In the genomic region with DNA sequence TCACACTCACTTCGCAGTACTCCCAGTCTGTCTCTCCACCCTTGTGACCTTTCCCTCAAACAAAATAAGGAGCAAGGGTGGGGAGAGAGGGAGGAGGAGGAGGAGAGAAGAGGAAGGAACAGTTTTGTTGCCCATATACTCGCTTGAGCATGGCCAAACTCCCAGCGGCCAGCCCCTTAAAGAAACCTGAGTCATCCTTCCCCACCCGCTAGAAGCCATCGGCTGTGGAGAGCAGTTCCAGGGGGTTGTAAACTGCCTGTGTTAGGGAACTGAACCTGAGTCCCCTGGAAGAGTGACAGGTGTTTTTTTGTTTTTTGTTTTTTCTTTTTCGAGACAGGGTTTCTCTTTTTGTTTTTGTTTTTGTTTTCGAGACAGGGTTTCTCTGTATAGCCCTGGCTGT, we compare ENCODE assay signal across 26 mouse cellular contexts. TPM values are rescaled to one million over a fixed set of nuclear protein-coding genes. Genes with fewer than 3 reads are reported as not detected.
A peak's percentile ranks its signal among the peaks of the same experiment; 100 is the strongest.
DNase-seq lines count a peak whose midpoint lies in the region; ATAC-seq and TF ChIP-seq lines count a peak whose summit lies in the region.
"Had no signal": no experiment of that assay in that cellular context is flagged by ENCODE, and none has a peak within 500 bp of the region (broad histone marks: within the 10 kb centered on the region; RNA-seq: fewer than 3 reads in every experiment).

No protein-coding gene starts in this region.

- 60% methylated on average over 7 of the region's 7 CpGs for WGBS in heart, embryonic 13.5 days
- 52% methylated on average over 7 of the region's 7 CpGs for WGBS in heart, embryonic 12.5 days
- 50% methylated on average over 7 of the region's 7 CpGs for WGBS in neural tube, embryonic 15.5 days

- H3K36me3 ChIP-seq in heart, embryonic 13.5 days: no peaks in the 10 kb centered on the region
- H3K36me3 ChIP-seq in heart, embryonic 12.5 days: no peaks in the 10 kb centered on the region
- no peaks in the 10 kb centered on the region for H3K36me3 ChIP-seq in ES-E14 (ENCODE audit: control insufficient read depth, insufficient read depth, low read length, poor library complexity, severe bottlenecking)
- no peaks in the 10 kb centered on the region for H3K36me3 ChIP-seq in neural tube, embryonic 15.5 days
- H3K36me3 ChIP-seq: embryonic facial prominence, embryonic 13.5 days; forebrain, embryonic 12.5 days; limb, embryonic 12.5 days; liver, embryonic 13.5 days; midbrain, embryonic 12.5 days; neural tube, embryonic 13.5 days had no signal

- no peaks in the 10 kb centered on the region for H3K9me3 ChIP-seq in heart, embryonic 13.5 days
- H3K9me3 ChIP-seq in heart, embryonic 12.5 days (replicated peaks): no peaks in the 10 kb centered on the region
- no peaks in the 10 kb centered on the region for H3K9me3 ChIP-seq in ES-E14 (ENCODE audit: control insufficient read depth, insufficient read depth, low read depth, low read length)
- no peaks in the 10 kb centered on the region for H3K9me3 ChIP-seq in neural tube, embryonic 15.5 days (replicated peaks)
- H3K9me3 ChIP-seq: embryonic facial prominence, embryonic 13.5 days; forebrain, embryonic 12.5 days; limb, embryonic 12.5 days; liver, embryonic 13.5 days; midbrain, embryonic 12.5 days; neural tube, embryonic 13.5 days had no signal

- H3K4me3 ChIP-seq in heart, embryonic 13.5 days: no peak overlapping the region
- H3K4me3 ChIP-seq in heart, embryonic 12.5 days: no peak overlapping the region
- no peak overlapping the region for H3K4me3 ChIP-seq in ES-E14 (ENCODE audit: insufficient read depth in 1 of 2, low read depth in 1 of 2, low read length in 2 of 2, poor library complexity in 1 of 2, severe bottlenecking in 1 of 2)
- no peak overlapping the region for H3K4me3 ChIP-seq in neural tube, embryonic 15.5 days (replicated peaks)
- H3K4me3 ChIP-seq: embryonic facial prominence, embryonic 13.5 days; forebrain, embryonic 12.5 days; layer of hippocampus, adult 2 months; limb, embryonic 12.5 days; liver, embryonic 13.5 days; midbrain, embryonic 12.5 days; neural tube, embryonic 13.5 days had no signal

- no peak overlapping the region for H3K27ac ChIP-seq in heart, embryonic 13.5 days (replicated peaks)
- no peak overlapping the region for H3K27ac ChIP-seq in heart, embryonic 12.5 days (ENCODE audit: poor library complexity, severe bottlenecking)
- H3K27ac ChIP-seq in ES-E14 (ENCODE audit: insufficient read depth, low read depth, low read length, poor library complexity, severe bottlenecking): peak overlapping the region; percentile 55; the same call in 1 of the 2 replicates
- no peak overlapping the region for H3K27ac ChIP-seq in neural tube, embryonic 15.5 days (replicated peaks)
- H3K27ac ChIP-seq: embryonic facial prominence, embryonic 13.5 days; forebrain, embryonic 12.5 days; hindbrain, embryonic 14.5 days; layer of hippocampus, adult 2 months; limb, embryonic 12.5 days; liver, embryonic 13.5 days; midbrain, embryonic 12.5 days; neural tube, embryonic 13.5 days had no signal

- no peaks in the 10 kb centered on the region for H3K27me3 ChIP-seq in heart, embryonic 13.5 days (replicated peaks)
- no peaks in the 10 kb centered on the region for H3K27me3 ChIP-seq in heart, embryonic 12.5 days (replicated peaks)
- H3K27me3 ChIP-seq in neural tube, embryonic 15.5 days (replicated peaks): no peaks in the 10 kb centered on the region
- H3K27me3 ChIP-seq: embryonic facial prominence, embryonic 13.5 days; forebrain, embryonic 12.5 days; limb, embryonic 12.5 days; liver, embryonic 13.5 days; midbrain, embryonic 12.5 days; neural tube, embryonic 13.5 days had no signal

- 0 out of 2 replicates have a peak overlapping the region, but pooled peaks have one; percentile 8 for H3K9ac ChIP-seq in heart, embryonic 13.5 days
- no peak overlapping the region for H3K9ac ChIP-seq in heart, embryonic 12.5 days
- peak overlapping the region; percentile 39; the same call in 1 of the 2 replicates for H3K9ac ChIP-seq in ES-E14 (ENCODE audit: insufficient read depth, low read depth, low read length, poor library complexity, severe bottlenecking)
- H3K9ac ChIP-seq in neural tube, embryonic 15.5 days (replicated peaks): no peak overlapping the region
- H3K9ac ChIP-seq: embryonic facial prominence, embryonic 13.5 days; forebrain, embryonic 12.5 days; forebrain, postnatal 0 days; hindbrain, embryonic 14.5 days; limb, embryonic 12.5 days; liver, embryonic 13.5 days; lung, embryonic 14.5 days; midbrain, embryonic 12.5 days; neural tube, embryonic 13.5 days had no signal

- peaks cover 5% of the 10 kb centered on the region for H3K4me1 ChIP-seq in heart, embryonic 13.5 days
- 0 out of 2 replicates have a peak, but pooled peaks cover 2% of the 10 kb centered on the region for H3K4me1 ChIP-seq in heart, embryonic 12.5 days (replicated peaks)
- H3K4me1 ChIP-seq in ES-E14 (ENCODE audit: control insufficient read depth in 2 of 2, insufficient read depth in 2 of 2, low read length in 2 of 2, poor library complexity in 1 of 2): peaks cover 10 to 28% of the 10 kb centered on the region in 2 experiments
- H3K4me1 ChIP-seq in neural tube, embryonic 15.5 days: no peaks in the 10 kb centered on the region
- H3K4me1 ChIP-seq: embryonic facial prominence, embryonic 13.5 days; forebrain, embryonic 12.5 days; limb, embryonic 12.5 days had no signal

- no peak overlapping the region for H3K4me2 ChIP-seq in heart, embryonic 13.5 days
- H3K4me2 ChIP-seq in heart, embryonic 12.5 days: no peak overlapping the region
- no peak overlapping the region for H3K4me2 ChIP-seq in neural tube, embryonic 15.5 days
- H3K4me2 ChIP-seq: embryonic facial prominence, embryonic 13.5 days; forebrain, embryonic 12.5 days; hindbrain, embryonic 14.5 days; limb, embryonic 12.5 days; liver, embryonic 13.5 days; lung, embryonic 14.5 days; midbrain, embryonic 12.5 days; neural tube, embryonic 13.5 days had no signal

- DNase-seq in ES-E14 (ENCODE audit: low read depth, low spot score): no peak
- DNase-seq in heart, adult 9 months (ENCODE audit: low spot score in 2 of 2): no peak
- DNase-seq: adrenal gland, postnatal 25 days; cerebellum, adult 11-12 months; cerebellum, adult 9-11 months; forebrain, postnatal 0 days; heart, postnatal 4 days; kidney, adult 9 months; kidney, postnatal 14 days; liver, embryonic 13.5 days; lung, embryonic 14.5 days; lung, postnatal 14 days had no signal

- in situ Hi-C loops in ES-E14 (cut with MboI; ENCODE audit: low sequenced_read_pairs in 2 of 2, unreplicated experiment in 2 of 2): no loop called here

- ATAC-seq in heart, embryonic 13.5 days (ENCODE audit: extremely low read depth, insufficient number of reproducible peaks, low FRiP score, low TSS enrichment): no peak
- ATAC-seq in heart, embryonic 12.5 days (ENCODE audit: insufficient number of reproducible peaks, low FRiP score): no peak
- peak; percentile 58 to 76; a peak in 3 of 4 replicates for ATAC-seq in hematopoietic stem cell, adult 5-6 weeks (replicated peaks in 1 of 2; ENCODE audit: insufficient read depth in 1 of 2, low FRiP score in 2 of 2, low TSS enrichment in 1 of 2, low read depth in 1 of 2, poor library complexity in 2 of 2, severe bottlenecking in 2 of 2)
- peak; percentile 75 for ATAC-seq in megakaryocyte progenitor cell, adult 5-6 weeks (replicated peaks; ENCODE audit: poor library complexity)
- ATAC-seq in erythroid progenitor cell, adult 5-6 weeks (replicated peaks; ENCODE audit: low FRiP score, poor library complexity, severe bottlenecking): no peak
- ATAC-seq in neural tube, embryonic 15.5 days (ENCODE audit: low FRiP score): no peak
- ATAC-seq: forebrain, postnatal 0 days; intestine, postnatal 0 days had no signal

TF ChIP-seq in ES-E14, 5 proteins besides CTCF, POLR2A, EP300 and RAD21:
- no peak for TF ChIP-seq ZNF384 (IDR thresholded peaks at IDR 0.05; ENCODE audit: low read depth, low read length)
- TF ChIP-seq MAFK (IDR thresholded peaks at IDR 0.05; ENCODE audit: insufficient read depth, low read depth, low read length): 0 out of 2 replicates have a peak, but pooled peaks have one; percentile 56

RNA-seq across cellular contexts. Expression of a gene that starts 5.4 kb away (rescaled TPM):
- polyA plus RNA-seq in heart, embryonic 13.5 days (2015; fragmentation: Nextera tagmentation; extraction: Ambion mirVana): 32.6 and 37.3 TPM in 2 replicates
- polyA plus RNA-seq in heart, embryonic 12.5 days (2016; fragmentation: Nextera tagmentation; extraction: Ambion mirVana): 33.6 and 37.1 TPM in 2 replicates
- 31.6 and 43.0 TPM in 2 replicates for total RNA-seq in ES-E14 (2012; rRNA removed)
- 36.4 and 42.1 TPM in 2 replicates for total RNA-seq in hematopoietic stem cell, adult 5-6 weeks (2017)
- 41.4 and 42.9 TPM in 2 replicates for total RNA-seq in megakaryocyte progenitor cell, adult 5-6 weeks (2015)
- total RNA-seq in megakaryocyte progenitor cell, adult 5-6 weeks (2017): 35.3 and 44.0 TPM in 2 replicates
- 18.0 and 22.7 TPM in 2 replicates for total RNA-seq in erythroid progenitor cell, adult 5-6 weeks (2015; ENCODE audit: low replicate concordance)
- total RNA-seq in erythroid progenitor cell, adult 5-6 weeks (2017; ENCODE audit: low replicate concordance): 14.1 and 25.4 TPM in 2 replicates
- 30.3 and 34.6 TPM in 2 replicates for polyA plus RNA-seq in neural tube, embryonic 15.5 days (2015; fragmentation: Nextera tagmentation; extraction: Ambion mirVana)

RNA-seq across cellular contexts. Expression of a gene that starts 6.2 kb away (rescaled TPM):
- 10.0 and 11.3 TPM in 2 replicates for polyA plus RNA-seq in heart, embryonic 13.5 days (2015; fragmentation: Nextera tagmentation; extraction: Ambion mirVana)
- 18.6 and 20.3 TPM in 2 replicates for polyA plus RNA-seq in heart, embryonic 12.5 days (2016; fragmentation: Nextera tagmentation; extraction: Ambion mirVana)
- 64.3 and 64.6 TPM in 2 replicates for total RNA-seq in ES-E14 (2012; rRNA removed)
- 55.3 and 62.1 TPM in 2 replicates for total RNA-seq in hematopoietic stem cell, adult 5-6 weeks (2017)
- total RNA-seq in megakaryocyte progenitor cell, adult 5-6 weeks (2015): 34.8 and 42.0 TPM in 2 replicates
- total RNA-seq in megakaryocyte progenitor cell, adult 5-6 weeks (2017): 31.7 and 45.8 TPM in 2 replicates
- 70.3 and 101 TPM in 2 replicates for total RNA-seq in erythroid progenitor cell, adult 5-6 weeks (2015; ENCODE audit: low replicate concordance)
- total RNA-seq in erythroid progenitor cell, adult 5-6 weeks (2017; ENCODE audit: low replicate concordance): 53.0 and 72.6 TPM in 2 replicates
- polyA plus RNA-seq in neural tube, embryonic 15.5 days (2015; fragmentation: Nextera tagmentation; extraction: Ambion mirVana): 15.2 and 17.7 TPM in 2 replicates

RNA-seq across cellular contexts. Expression of a gene that starts 29.5 kb away (rescaled TPM):
- polyA plus RNA-seq in heart, embryonic 13.5 days (2015; fragmentation: Nextera tagmentation; extraction: Ambion mirVana): 193 and 222 TPM in 2 replicates
- 233 and 248 TPM in 2 replicates for polyA plus RNA-seq in heart, embryonic 12.5 days (2016; fragmentation: Nextera tagmentation; extraction: Ambion mirVana)
- total RNA-seq in ES-E14 (2012; rRNA removed): 118 and 191 TPM in 2 replicates
- total RNA-seq in hematopoietic stem cell, adult 5-6 weeks (2017): 543 and 668 TPM in 2 replicates
- 421 and 424 TPM in 2 replicates for total RNA-seq in megakaryocyte progenitor cell, adult 5-6 weeks (2015)
- 505 and 604 TPM in 2 replicates for total RNA-seq in megakaryocyte progenitor cell, adult 5-6 weeks (2017)
- total RNA-seq in erythroid progenitor cell, adult 5-6 weeks (2015; ENCODE audit: low replicate concordance): 160 and 179 TPM in 2 replicates
- 183 and 211 TPM in 2 replicates for total RNA-seq in erythroid progenitor cell, adult 5-6 weeks (2017; ENCODE audit: low replicate concordance)
- polyA plus RNA-seq in neural tube, embryonic 15.5 days (2015; fragmentation: Nextera tagmentation; extraction: Ambion mirVana): 263 and 279 TPM in 2 replicates

Comparison
In these comparisons a context has a peak if more than half of its experiments do, and no peak if none do; other contexts are left out.
1. H3K9ac ChIP-seq: peak in heart, embryonic 13.5 days (single experiment) and ES-E14 (single experiment); none in heart, embryonic 12.5 days (single experiment) and neural tube, embryonic 15.5 days (single experiment).
2. ATAC-seq: peak in hematopoietic stem cell, adult 5-6 weeks (2 of 2) and megakaryocyte progenitor cell, adult 5-6 weeks (single experiment); none in heart, embryonic 13.5 days (single experiment), heart, embryonic 12.5 days (single experiment), erythroid progenitor cell, adult 5-6 weeks (single experiment) and neural tube, embryonic 15.5 days (single experiment).